Mouse (Mus musculus) liver, adult 2 months (tissue): Measurements from ENCODE around the gene Apba2. TPM values are rescaled to one million over a fixed set of nuclear protein-coding genes. Genes with fewer than 3 reads are reported as not detected.

Experiments used
- DNase-seq: peaks from one replicate; pipeline ENCODE4 v3.0.0-alpha.2; 2011; ENCODE audit warnings: low read depth, low spot score; ENCODE audit errors: extremely low read depth
- H3K27ac ChIP-seq: fragments of 200-500 bp; replicated peaks from 2 replicates; pipeline ENCODE4 v1.5.1; 2012; ENCODE audit warnings: low read depth, mild to moderate bottlenecking, control low read depth, inconsistent platforms, low read length; ENCODE audit not compliant: insufficient read depth
- H3K27me3 ChIP-seq: fragments of 200-500 bp; 2 replicates; pipeline ENCODE4 v1.6.1; 2012; ENCODE audit warnings: mild to moderate bottlenecking, moderate library complexity, low read length, inconsistent platforms; ENCODE audit not compliant: control insufficient read depth, insufficient read depth
- H3K36me3 ChIP-seq: fragments of 200-500 bp; 2 replicates; pipeline ENCODE4 v1.6.1; 2012; ENCODE audit warnings: low read length, inconsistent platforms; ENCODE audit not compliant: control insufficient read depth, insufficient read depth
- H3K4me1 ChIP-seq: fragments of 200-500 bp; 2 replicates; pipeline ENCODE4 v1.6.1; 2011; ENCODE audit warnings: low read length; ENCODE audit not compliant: control insufficient read depth, insufficient read depth
- H3K4me3 ChIP-seq: fragments of 200-500 bp; 2 replicates; pipeline ENCODE4 v1.5.1; 2011; ENCODE audit warnings: low read depth, mild to moderate bottlenecking, control low read depth, low read length, moderate library complexity; ENCODE audit not compliant: insufficient read depth
- H3K79me2 ChIP-seq: fragments of 200-500 bp; 2 replicates; pipeline ENCODE4 v1.6.1; 2012; ENCODE audit warnings: inconsistent platforms, mild to moderate bottlenecking, low read length, moderate library complexity; ENCODE audit not compliant: control insufficient read depth, insufficient read depth
- H3K9ac ChIP-seq: fragments of 200-500 bp; 2 replicates; pipeline ENCODE4 v1.6.1; 2012; ENCODE audit warnings: low read depth, mild to moderate bottlenecking, control low read depth, inconsistent platforms, low read length
- CTCF ChIP-seq: fragments of 200-500 bp; IDR thresholded peaks from 2 replicates; pipeline ENCODE4 v1.5.1; 2011; ENCODE audit warnings: low read depth, low read length, control low read depth
- POLR2A ChIP-seq: fragments of 200-500 bp; IDR thresholded peaks from 2 replicates; pipeline ENCODE4 v1.6.1; 2011; ENCODE audit warnings: low read length, control low read depth; ENCODE audit not compliant: insufficient read depth; ENCODE audit errors: extremely low read depth
- WGBS: fragments of 180-500 bp; shearing (Covaris S2); methylation state at CpG from one replicate; pipeline ENCODE4 v1.1.7; 2018; 5-methylcytosine and 5-hydroxymethylcytosine counted together
- polyA plus RNA-seq: library from polyadenylated mRNA; depleted of rRNA; stranded (reverse); fragments of >200 nt; gene quantifications from 2 replicates; pipeline ENCODE4 v1.2.3, GENCODE M21; 2012
- total RNA-seq: library from RNA; depleted of rRNA; stranded (reverse); fragments of >200 nt; gene quantifications from 2 replicates; pipeline ENCODE4 v1.2.3, GENCODE M21; 2014

The Apba2 gene
- total and polyA plus RNA-seq, 2 experiments = 0.11 TPM; not detected in 1

DNA sequence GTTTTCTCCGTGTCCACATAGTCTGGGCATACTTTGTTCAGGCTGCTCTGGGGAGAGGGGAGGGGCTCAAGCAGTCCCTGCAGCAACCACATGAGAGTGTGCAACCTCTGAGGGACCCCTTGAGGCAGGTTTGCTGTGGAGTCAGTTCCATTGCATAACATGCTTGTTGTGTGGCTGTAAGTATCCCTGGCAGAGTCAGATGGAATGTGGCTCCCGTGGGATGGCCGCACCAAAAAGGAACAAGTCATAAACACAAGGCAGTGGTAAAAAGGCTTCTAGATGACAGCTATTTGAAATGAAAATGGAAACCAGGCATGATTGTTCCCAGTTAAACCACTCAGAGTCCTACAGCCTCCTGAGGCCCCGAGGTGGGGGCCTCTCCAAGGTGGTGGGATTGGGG lies 69.4 kb downstream of the Apba2 start:
- no peak for DNase-seq
- Histone ChIP-seq H3K27ac (no peak overlapping the region), H3K4me1 (no peaks in the 10 kb centered on the region), H3K9ac (no peak overlapping the region), H3K27me3 (no peaks in the 10 kb centered on the region), H3K4me3 (no peak overlapping the region), H3K36me3 (no peaks in the 10 kb centered on the region), H3K79me2 (no peaks in the 10 kb centered on the region)
- 85% methylated on average over 4 of the region's 4 CpGs for WGBS
- TF ChIP-seq CTCF (no peak), POLR2A (no peak)

DNA sequence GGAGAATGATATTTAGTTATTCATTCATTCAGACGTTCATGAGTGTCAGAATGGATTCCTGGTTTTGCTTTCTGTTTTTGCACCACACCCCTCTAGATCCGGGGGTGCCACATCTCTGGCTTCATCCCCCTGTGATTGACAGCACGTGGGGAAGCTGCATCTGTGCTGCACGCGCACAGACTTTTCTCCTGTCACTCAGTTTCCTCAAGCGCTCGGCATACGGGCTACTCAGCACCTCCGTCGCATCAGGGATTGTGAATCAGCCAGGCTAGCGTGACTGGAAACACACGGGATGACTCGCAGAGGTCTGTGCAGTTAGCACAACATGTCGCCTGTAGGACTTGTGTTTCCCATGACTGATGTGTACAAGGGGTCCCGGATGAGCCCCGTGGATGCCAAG lies 72.6 kb downstream of the Apba2 start:
- no peaks in the 10 kb centered on the region for H3K36me3 ChIP-seq
- no peak overlapping the region for H3K9ac ChIP-seq
- TF ChIP-seq CTCF (no peak), POLR2A (no peak)
- H3K79me2 ChIP-seq = no peaks in the 10 kb centered on the region
- WGBS = 82% methylated on average over 16 of the region's 16 CpGs
- H3K4me1 ChIP-seq = no peaks in the 10 kb centered on the region
- no peak overlapping the region for H3K4me3 ChIP-seq
- no peaks in the 10 kb centered on the region for H3K27me3 ChIP-seq
- H3K27ac ChIP-seq = no peak overlapping the region
- DNase-seq = no peak

DNA sequence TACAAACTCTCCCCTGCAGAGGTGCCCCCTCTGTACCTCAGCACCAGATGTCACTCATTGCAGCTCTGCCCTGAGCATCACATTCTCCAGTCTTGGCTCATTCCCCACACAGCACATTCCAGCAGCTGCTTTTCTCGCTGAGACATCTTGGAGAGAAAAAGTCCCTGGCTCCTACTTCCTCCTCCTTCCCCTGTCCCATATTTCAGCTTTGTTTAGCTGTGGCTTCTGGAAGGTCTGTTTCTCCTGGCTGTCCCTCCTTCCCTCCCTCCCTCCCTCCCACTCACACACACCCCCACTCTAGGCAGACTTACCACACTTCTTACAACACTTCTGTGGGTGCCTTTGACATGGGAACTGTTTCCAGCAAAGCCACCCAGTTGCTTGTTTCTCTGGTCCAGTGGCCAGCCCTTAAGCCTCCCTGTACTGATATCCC lies 75.0 kb downstream of the Apba2 start:
- TF ChIP-seq POLR2A (no peak), CTCF (no peak)
- Histone ChIP-seq H3K4me1 (no peaks in the 10 kb centered on the region), H3K27me3 (no peaks in the 10 kb centered on the region), H3K9ac (no peak overlapping the region), H3K79me2 (no peaks in the 10 kb centered on the region), H3K4me3 (no peak overlapping the region), H3K36me3 (no peaks in the 10 kb centered on the region), H3K27ac (no peak overlapping the region)
- 64% methylated on average over 1 of the region's 1 CpGs for WGBS
- no peak for DNase-seq

DNA sequence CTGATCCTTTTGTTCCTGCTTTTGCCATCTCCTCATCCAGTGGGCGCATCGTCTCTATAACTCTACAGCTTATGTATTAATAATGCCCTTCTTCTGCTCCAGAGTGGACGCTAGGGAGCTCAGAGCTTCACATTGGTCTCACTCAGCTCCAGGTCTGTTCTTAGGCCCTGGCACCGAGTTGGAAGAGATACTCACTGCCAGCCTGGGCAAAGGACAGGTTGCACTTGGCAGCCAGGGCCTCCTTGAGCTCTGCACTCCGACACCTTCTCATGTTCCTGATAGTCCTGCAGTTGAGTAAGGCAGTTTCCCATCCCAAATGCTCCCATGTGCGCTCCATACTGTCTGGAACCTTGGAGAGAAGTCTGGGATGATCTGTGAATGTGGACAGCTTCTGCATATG lies 76.7 kb downstream of the Apba2 start:
- Histone ChIP-seq H3K27me3 (no peaks in the 10 kb centered on the region), H3K36me3 (no peaks in the 10 kb centered on the region), H3K27ac (no peak overlapping the region), H3K9ac (no peak overlapping the region), H3K4me1 (no peaks in the 10 kb centered on the region), H3K4me3 (no peak overlapping the region), H3K79me2 (no peaks in the 10 kb centered on the region)
- TF ChIP-seq CTCF (no peak), POLR2A (no peak)
- DNase-seq = no peak
- 82% methylated on average over 6 of the region's 6 CpGs for WGBS

DNA sequence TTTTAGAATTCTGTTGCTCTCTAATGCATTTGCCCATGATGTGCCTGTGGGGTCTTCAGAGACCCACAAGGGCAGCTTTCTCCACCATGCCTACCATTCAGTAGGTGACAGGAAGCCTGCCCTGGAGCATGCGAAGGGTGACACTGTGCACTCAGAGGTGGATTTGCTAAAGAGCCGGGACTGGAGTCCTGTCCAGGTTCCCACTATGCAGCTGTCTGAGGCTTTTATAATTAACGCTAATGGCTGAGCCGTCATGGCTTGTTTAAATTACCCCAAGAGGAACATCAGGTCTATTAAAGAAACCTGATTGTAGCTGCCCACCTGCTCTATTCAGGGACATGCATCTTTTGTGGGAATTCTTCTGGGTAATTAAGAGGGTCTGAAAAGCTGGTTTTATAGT lies 78.4 kb downstream of the Apba2 start:
- H3K4me1 ChIP-seq = no peaks in the 10 kb centered on the region
- TF ChIP-seq POLR2A = no peak
- TF ChIP-seq CTCF = no peak
- H3K36me3 ChIP-seq = no peaks in the 10 kb centered on the region
- no peak overlapping the region for H3K4me3 ChIP-seq
- no peak overlapping the region for H3K27ac ChIP-seq
- no peaks in the 10 kb centered on the region for H3K79me2 ChIP-seq
- WGBS = 82% methylated on average over 4 of the region's 4 CpGs
- H3K27me3 ChIP-seq = no peaks in the 10 kb centered on the region
- no peak for DNase-seq
- H3K9ac ChIP-seq = no peak overlapping the region

DNA sequence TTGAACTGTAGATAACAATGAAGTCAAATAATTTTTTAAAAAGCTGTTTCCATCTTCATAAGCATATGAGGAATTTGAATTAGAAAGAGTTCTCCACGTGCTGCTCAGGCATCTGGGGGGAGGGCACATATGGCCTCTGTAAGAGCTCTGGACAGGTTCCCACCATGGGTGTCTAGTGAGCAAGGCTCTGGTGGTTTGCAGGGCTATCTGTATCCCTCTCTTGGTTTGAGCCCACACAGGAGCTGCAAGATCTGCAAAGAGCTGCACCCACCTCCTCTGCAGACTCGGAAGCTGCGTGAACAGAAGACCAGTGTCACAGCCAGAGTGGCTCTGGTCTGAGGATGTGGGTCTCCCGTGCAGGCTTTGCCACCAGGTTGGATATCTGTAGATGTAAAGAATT lies 78.8 kb downstream of the Apba2 start:
- no peaks in the 10 kb centered on the region for H3K79me2 ChIP-seq
- no peak for DNase-seq
- H3K27me3 ChIP-seq = no peaks in the 10 kb centered on the region
- H3K9ac ChIP-seq = no peak overlapping the region
- H3K4me1 ChIP-seq = no peaks in the 10 kb centered on the region
- H3K36me3 ChIP-seq = no peaks in the 10 kb centered on the region
- 82% methylated on average over 4 of the region's 4 CpGs for WGBS
- H3K27ac ChIP-seq = no peak overlapping the region
- no peak overlapping the region for H3K4me3 ChIP-seq
- TF ChIP-seq CTCF (no peak), POLR2A (no peak)
